Mouse (Mus musculus) stomach, postnatal 0 days (tissue): ENCODE measurements at regions not wholly inside any gene's neighbourhood (a gene's known extent, or its start where the extent isn't known, plus 50 kb on each side); places are given as distances from the start of the nearest gene placed in this dataset.

Source experiments
- ATAC-seq: fragments of 200-750 bp; cut with Nextera tagmentation; 2 replicates; pipeline ENCODE4 v1.8.0; 2017; ENCODE audit not compliant: low FRiP score, low TSS enrichment
- DNase-seq: peaks from one replicate; pipeline ENCODE4 v3.0.0-alpha.2; 2016; ENCODE audit warnings: low spot score
- H3K27ac ChIP-seq: fragments of 300-500 bp; sonication (generic); replicated peaks from 2 replicates; pipeline ENCODE4 v1.5.1; 2014; ENCODE audit warnings: mild to moderate bottlenecking, control low read depth
- H3K27me3 ChIP-seq: fragments of 300-500 bp; sonication (generic); 2 replicates; pipeline ENCODE4 v1.6.1; 2014; ENCODE audit warnings: low read length; ENCODE audit not compliant: control insufficient read depth, insufficient read depth
- H3K36me3 ChIP-seq: fragments of 300-500 bp; sonication (generic); 2 replicates; pipeline ENCODE4 v1.6.1; 2014; ENCODE audit warnings: low read length, mixed read lengths; ENCODE audit not compliant: control insufficient read depth, insufficient read depth
- H3K4me1 ChIP-seq: fragments of 300-500 bp; sonication (generic); replicated peaks from 2 replicates; pipeline ENCODE4 v1.6.1; 2014; ENCODE audit warnings: antibody characterized with exemption; ENCODE audit not compliant: control insufficient read depth, insufficient read depth
- H3K4me2 ChIP-seq: fragments of 300-500 bp; sonication (generic); replicated peaks from 2 replicates; pipeline ENCODE4 v1.6.1; 2014; ENCODE audit warnings: low read depth, mild to moderate bottlenecking, control low read depth, moderate library complexity
- H3K4me3 ChIP-seq: fragments of 300-500 bp; sonication (generic); 2 replicates; pipeline ENCODE4 v1.5.1; 2014; ENCODE audit warnings: low read depth, low read length, control low read depth
- H3K9ac ChIP-seq: fragments of 300-500 bp; sonication (generic); 2 replicates; pipeline ENCODE4 v1.6.1; 2014; ENCODE audit warnings: mild to moderate bottlenecking, low read length, control low read depth, mixed read lengths
- H3K9me3 ChIP-seq: fragments of 300-500 bp; sonication (generic); 2 replicates; pipeline ENCODE4 v1.6.1; 2016; ENCODE audit warnings: low read length; ENCODE audit not compliant: control insufficient read depth
- CTCF ChIP-seq: IDR thresholded peaks from 2 replicates; pipeline ENCODE4 v1.5.1; 2016; ENCODE audit warnings: antibody characterized with exemption, low read depth, mild to moderate bottlenecking, moderate library complexity
- EP300 ChIP-seq: optimal IDR thresholded peaks from 2 replicates; pipeline ENCODE3; 2016; ENCODE audit warnings: antibody characterized with exemption
- WGBS: fragments of 180-500 bp; shearing (Covaris S2); extraction: QIAGEN DNeasy Blood & Tissue Kit; methylation state at CpG from one replicate; pipeline ENCODE4 v1.1.7; 2014; 5-methylcytosine and 5-hydroxymethylcytosine counted together

GRCm38 (mm10) chr15:88290740-88291363, 309.2 kb upstream of the Zdhhc25 start:
- TF ChIP-seq EP300, result no peak
- TF ChIP-seq CTCF, result no peak
- WGBS, result 24% methylated on average over 20 of the region's 20 CpGs
- ATAC-seq (no peak), DNase-seq (no peak)
- Histone ChIP-seq H3K4me2 (no peak overlapping the region), H3K27me3 (no peaks in the 10 kb centered on the region), H3K4me3 (no peak overlapping the region), H3K9me3 (no peaks in the 10 kb centered on the region), H3K36me3 (no peaks in the 10 kb centered on the region), H3K4me1 (no peaks in the 10 kb centered on the region), H3K27ac (no peak overlapping the region), H3K9ac (no peak overlapping the region)

DNA sequence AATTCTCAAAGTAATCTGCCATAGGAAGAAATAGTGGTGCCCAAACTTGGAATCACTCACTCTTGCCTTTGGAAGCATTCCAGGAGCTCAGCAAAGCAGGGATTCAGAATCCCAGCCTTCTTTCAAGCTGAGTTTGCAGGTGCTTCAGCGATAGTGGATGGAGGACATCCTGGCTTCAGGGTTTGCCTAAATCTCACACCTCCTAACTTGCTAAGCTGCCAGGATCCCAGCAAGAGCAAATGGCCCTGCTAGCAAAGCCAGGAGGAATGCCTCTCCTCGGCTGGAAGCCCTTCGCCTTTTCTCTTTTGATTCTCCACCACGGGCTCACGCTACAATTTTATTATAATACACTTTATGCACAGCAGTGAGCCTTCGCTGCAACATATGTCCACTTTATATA, 301.0 kb upstream of the Zdhhc25 start:
- no peak for DNase-seq
- WGBS, result 53% methylated on average over 6 of the region's 6 CpGs
- Histone ChIP-seq H3K27ac (no peak overlapping the region), H3K36me3 (no peaks in the 10 kb centered on the region), H3K9me3 (no peaks in the 10 kb centered on the region), H3K9ac (no peak overlapping the region), H3K4me2 (no peak overlapping the region), H3K4me3 (no peak overlapping the region), H3K27me3 (no peaks in the 10 kb centered on the region), H3K4me1 (no peaks in the 10 kb centered on the region)
- TF ChIP-seq EP300, result no peak
- no peak for TF ChIP-seq CTCF
- no peak for ATAC-seq

GRCm38 (mm10) chr15:88311158-88311557, 288.9 kb upstream of the Zdhhc25 start:
- no peak for DNase-seq
- 76% methylated on average over 8 of the region's 8 CpGs for WGBS

DNA sequence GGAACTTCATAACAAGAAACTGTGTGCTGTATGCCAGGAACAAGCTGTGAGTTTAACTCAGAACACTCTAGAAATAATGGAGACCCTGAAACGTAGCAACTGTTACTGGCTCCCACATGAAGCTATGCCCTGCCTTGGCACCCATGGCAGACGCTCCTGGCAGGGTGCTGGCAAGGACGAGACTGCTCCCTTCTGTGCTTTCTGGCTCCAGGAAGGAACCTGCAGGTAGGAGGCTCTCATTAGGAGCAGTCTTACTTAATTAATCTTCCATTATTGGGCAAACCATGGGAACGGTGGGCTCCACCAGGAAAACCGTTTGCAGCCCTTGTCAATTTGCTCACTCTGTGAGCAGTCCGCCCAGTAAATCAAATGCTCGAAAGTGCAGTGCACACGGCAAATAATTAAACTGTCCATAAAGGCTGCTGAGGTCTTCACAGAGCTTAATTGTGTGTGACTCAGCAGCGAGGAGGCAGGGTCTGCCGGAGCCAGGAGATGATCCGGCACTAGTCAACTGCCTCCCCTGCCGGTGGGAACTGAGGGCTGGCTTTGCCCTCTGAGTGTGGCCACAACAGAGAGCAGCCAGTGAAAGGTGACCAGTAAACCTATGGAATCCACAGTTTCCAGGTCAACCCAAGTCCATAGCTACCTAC, 285.2 kb upstream of the Zdhhc25 start:
- 57% methylated on average over 12 of the region's 12 CpGs for WGBS
- Histone ChIP-seq H3K27me3 (no peaks in the 10 kb centered on the region), H3K4me2 (no peak overlapping the region), H3K9ac (no peak overlapping the region), H3K4me1 (no peaks in the 10 kb centered on the region), H3K4me3 (no peak overlapping the region), H3K36me3 (no peaks in the 10 kb centered on the region), H3K27ac (no peak overlapping the region), H3K9me3 (no peaks in the 10 kb centered on the region)
- DNase-seq (no peak), ATAC-seq (no peak)
- TF ChIP-seq EP300, result no peak
- TF ChIP-seq CTCF, result no peak

More at GRCm38 (mm10) chr15:88311158-88311557, 288.9 kb upstream of the Zdhhc25 start:
- Histone ChIP-seq H3K4me3 (no peak overlapping the region), H3K27ac (no peak overlapping the region), H3K9me3 (no peaks in the 10 kb centered on the region), H3K4me2 (no peak overlapping the region), H3K27me3 (no peaks in the 10 kb centered on the region), H3K9ac (no peak overlapping the region), H3K4me1 (no peaks in the 10 kb centered on the region), H3K36me3 (no peaks in the 10 kb centered on the region)
- TF ChIP-seq EP300, result no peak
- no peak for TF ChIP-seq CTCF
- no peak for ATAC-seq

DNA sequence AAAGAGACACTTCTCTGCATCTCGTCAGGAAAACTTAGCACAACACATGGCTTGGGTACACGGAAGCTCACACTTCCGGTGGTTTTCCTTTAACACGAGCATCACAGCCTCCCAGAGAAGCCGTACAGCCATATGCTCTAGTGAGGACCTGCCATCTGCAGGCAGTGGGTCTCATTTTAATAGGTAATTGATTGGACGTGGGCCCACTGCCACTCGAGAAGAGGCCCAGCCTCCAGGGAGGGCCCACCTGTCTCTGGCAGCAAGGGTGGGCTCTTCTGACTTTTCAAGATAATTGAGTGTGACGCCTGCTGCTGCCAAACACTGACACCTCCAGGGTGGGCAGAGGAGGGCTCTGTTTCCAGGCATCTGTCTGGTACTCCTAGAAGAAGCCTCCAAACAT, 282.1 kb upstream of the Zdhhc25 start:
- Histone ChIP-seq H3K9me3 (no peaks in the 10 kb centered on the region), H3K4me2 (no peak overlapping the region), H3K4me3 (no peak overlapping the region), H3K9ac (no peak overlapping the region), H3K27ac (no peak overlapping the region), H3K36me3 (no peaks in the 10 kb centered on the region), H3K4me1 (no peaks in the 10 kb centered on the region), H3K27me3 (no peaks in the 10 kb centered on the region)
- no peak for TF ChIP-seq EP300
- TF ChIP-seq CTCF, result no peak
- DNase-seq (no peak), ATAC-seq (no peak)
- 54% methylated on average over 8 of the region's 8 CpGs for WGBS

DNA sequence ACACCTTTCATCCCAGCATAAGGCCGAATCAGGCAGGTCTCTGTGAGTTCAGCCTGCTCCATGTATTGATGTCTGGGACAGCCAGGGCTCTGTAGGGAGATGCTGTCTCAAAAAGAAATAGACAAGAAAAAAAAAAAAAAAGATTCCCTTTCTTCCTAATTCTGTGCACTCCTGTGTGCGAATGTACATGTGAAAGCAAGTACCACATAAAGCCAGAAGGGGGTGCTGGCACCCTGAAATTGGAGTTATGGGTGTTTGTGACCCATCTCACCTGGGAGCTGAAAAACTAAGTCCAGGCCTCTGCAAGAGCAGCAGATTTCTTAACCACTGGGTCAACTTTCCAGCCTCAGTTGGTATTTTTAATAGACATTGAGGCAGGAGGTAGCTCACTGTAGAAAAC, 280.6 kb upstream of the Zdhhc25 start:
- ATAC-seq (no peak), DNase-seq (no peak)
- 67% methylated on average over 2 of the region's 2 CpGs for WGBS
- no peak overlapping the region for H3K4me3 ChIP-seq
- no peak overlapping the region for H3K4me2 ChIP-seq
- no peak overlapping the region for H3K27ac ChIP-seq
- no peaks in the 10 kb centered on the region for H3K9me3 ChIP-seq
- no peaks in the 10 kb centered on the region for H3K4me1 ChIP-seq
- H3K27me3 ChIP-seq, result no peaks in the 10 kb centered on the region
- TF ChIP-seq CTCF (peak; percentile 45), EP300 (no peak)
- H3K9ac ChIP-seq, result no peak overlapping the region
- no peaks in the 10 kb centered on the region for H3K36me3 ChIP-seq
